Mouse (Mus musculus) myocyte (in vitro differentiated cells): Measurements from ENCODE around the gene Acap3. TPM values are rescaled to one million over a fixed set of nuclear protein-coding genes. Genes with fewer than 3 reads are reported as not detected.

Experiments used
- H3K27me3 ChIP-seq: one replicate; pipeline ENCODE4 v1.6.1; 2011; ENCODE audit not compliant: control insufficient read depth, insufficient read depth, insufficient read length
- H3K36me3 ChIP-seq: one replicate; pipeline ENCODE4 v1.6.1; 2011; ENCODE audit not compliant: control insufficient read depth, insufficient read depth
- H3K4me2 ChIP-seq: one replicate; pipeline ENCODE4 v1.6.1; 2011; ENCODE audit warnings: low read depth, control low read depth
- H3K4me3 ChIP-seq: one replicate; pipeline ENCODE4 v1.5.1; 2011; ENCODE audit warnings: mild to moderate bottlenecking, control low read depth, moderate library complexity
- H3K79me2 ChIP-seq: one replicate; pipeline ENCODE4 v1.6.1; 2011; ENCODE audit not compliant: control insufficient read depth, insufficient read depth
- H3ac ChIP-seq: one replicate; pipeline ENCODE4 v1.6.1; 2011; ENCODE audit not compliant: control insufficient read depth, insufficient read length
- CEBPB ChIP-seq: IDR thresholded peaks from 2 replicates; pipeline ENCODE4 v1.6.1; 2011; ENCODE audit warnings: mild to moderate bottlenecking, moderate library complexity; ENCODE audit not compliant: poor library complexity, insufficient read depth, severe bottlenecking
- E2F4 ChIP-seq: IDR thresholded peaks from one replicate; pipeline ENCODE4 v1.6.1; 2011; ENCODE audit warnings: mild to moderate bottlenecking, control low read depth, moderate library complexity; ENCODE audit not compliant: insufficient read depth
- MAX ChIP-seq: IDR thresholded peaks from one replicate; pipeline ENCODE4 v1.6.1; 2011; ENCODE audit warnings: low read depth, mild to moderate bottlenecking, control low read depth
- MYOD1 ChIP-seq, 3 experiments: IDR thresholded peaks; one replicate each; pipeline ENCODE4 v1.6.1; 2011; ENCODE audit warnings: control low read depth in 2 of 3, low read depth in 2 of 3, mild to moderate bottlenecking in 2 of 3, moderate library complexity in 1 of 3; ENCODE audit not compliant: insufficient read length in 2 of 3, control insufficient read depth in 1 of 3
- MYOG ChIP-seq, 3 experiments: IDR thresholded peaks; one replicate each; pipeline ENCODE4 v1.6.1; 2011; ENCODE audit warnings: control low read depth in 2 of 3, low read depth in 2 of 3, mild to moderate bottlenecking in 2 of 3; ENCODE audit not compliant: insufficient read length in 2 of 3, control insufficient read depth in 1 of 3, insufficient read depth in 1 of 3
- POLR2A ChIP-seq: IDR thresholded peaks from one replicate; pipeline ENCODE4 v1.6.1; 2011; ENCODE audit warnings: low read depth, mild to moderate bottlenecking, control low read depth, moderate library complexity; ENCODE audit not compliant: insufficient read length
- POLR2AphosphoS2 ChIP-seq: IDR thresholded peaks from one replicate; pipeline ENCODE4 v1.6.1; 2011; ENCODE audit warnings: low read depth, control low read depth; ENCODE audit not compliant: insufficient read length
- REST ChIP-seq: IDR thresholded peaks from one replicate; pipeline ENCODE4 v1.6.1; 2011; ENCODE audit warnings: mild to moderate bottlenecking, control low read depth, moderate library complexity; ENCODE audit not compliant: insufficient read depth, insufficient read length
- SRF ChIP-seq: IDR thresholded peaks from one replicate; pipeline ENCODE4 v1.6.1; 2011; ENCODE audit warnings: low read depth; ENCODE audit not compliant: control insufficient read depth, insufficient read length
- TCF12 ChIP-seq: IDR thresholded peaks from one replicate; pipeline ENCODE4 v1.6.1; 2011; ENCODE audit warnings: mild to moderate bottlenecking, control low read depth; ENCODE audit not compliant: poor library complexity, insufficient read depth, severe bottlenecking
- TCF3 ChIP-seq: IDR thresholded peaks from one replicate; pipeline ENCODE4 v1.6.1; 2011; ENCODE audit warnings: low read depth, control low read depth; ENCODE audit not compliant: insufficient read length
- USF1 ChIP-seq: IDR thresholded peaks from one replicate; pipeline ENCODE4 v1.6.1; 2011; ENCODE audit warnings: low read depth, mild to moderate bottlenecking, control low read depth, moderate library complexity
- polyA plus RNA-seq: library from polyadenylated mRNA; unstranded; fragments of >200 nt; fragmentation: generic; extraction: Trizol; gene quantifications from one replicate; pipeline ENCODE4 v1.2.1, GENCODE M21; 2012; ENCODE audit warnings: missing spikeins

The Acap3 gene
- polyA plus RNA-seq, 1 experiment, result 22.3 TPM

GRCm38 (mm10) chr4:155894311-155894881 lies 2.8 kb downstream of the Acap3 start:
- H3ac ChIP-seq, result no peak overlapping the region
- peak overlapping the region; percentile 83 for H3K4me2 ChIP-seq
- H3K27me3 ChIP-seq, result no peaks in the 10 kb centered on the region
- TF ChIP-seq MYOG (IDR thresholded peaks at IDR 0.05; ENCODE audit: control insufficient read depth in 1 of 3, insufficient read depth in 1 of 3, insufficient read length in 2 of 3, low read depth in 2 of 3) (peak; percentile 69 to 83 (median 75)), USF1 (no peak), REST (no peak), POLR2AphosphoS2 (no peak), POLR2A (no peak), CEBPB (no peak), E2F4 (no peak), TCF3 (no peak), MYOD1 (IDR thresholded peaks at IDR 0.05; ENCODE audit: control insufficient read depth in 1 of 3, insufficient read length in 2 of 3, low read depth in 2 of 3) (peak; percentile 71 to 86 (median 85)), SRF (no peak), MAX (no peak)
- peak overlapping the region; percentile 78 for H3K4me3 ChIP-seq
- peaks cover 35% of the 10 kb centered on the region for H3K79me2 ChIP-seq
- no peaks in the 10 kb centered on the region for H3K36me3 ChIP-seq

- Histone ChIP-seq H3ac (no peak overlapping the region), H3K79me2 (peaks cover 35% of the 10 kb centered on the region), H3K36me3 (no peaks in the 10 kb centered on the region), H3K4me2 (peak overlapping the region; percentile 83), H3K27me3 (no peaks in the 10 kb centered on the region), H3K4me3 (peak overlapping the region; percentile 78)
- TF ChIP-seq SRF (no peak), POLR2AphosphoS2 (no peak), TCF12 (no peak), E2F4 (no peak), MYOG (IDR thresholded peaks at IDR 0.05; ENCODE audit: control insufficient read depth in 1 of 3, insufficient read depth in 1 of 3, insufficient read length in 2 of 3, low read depth in 2 of 3) (no peak), MYOD1 (IDR thresholded peaks at IDR 0.05; ENCODE audit: control insufficient read depth in 1 of 3, insufficient read length in 2 of 3, low read depth in 2 of 3) (no peak), USF1 (peak; percentile 88)
These were observed 3.6 kb downstream of the Acap3 start for GRCm38 (mm10) chr4:155895216-155895615.

- H3K79me2 ChIP-seq, result peaks cover 35% of the 10 kb centered on the region
- no peak overlapping the region for H3ac ChIP-seq
- peak overlapping the region; percentile 78 for H3K4me3 ChIP-seq
- no peak for TF ChIP-seq MAX
- no peak for TF ChIP-seq MYOD1 (IDR thresholded peaks at IDR 0.05; ENCODE audit: control insufficient read depth in 1 of 3, insufficient read length in 2 of 3, low read depth in 2 of 3)
- no peak for TF ChIP-seq USF1
- TF ChIP-seq CEBPB, result no peak
- no peak for TF ChIP-seq REST
- TF ChIP-seq TCF12, result no peak
- no peak for TF ChIP-seq TCF3
- TF ChIP-seq MYOG (IDR thresholded peaks at IDR 0.05; ENCODE audit: control insufficient read depth in 1 of 3, insufficient read depth in 1 of 3, insufficient read length in 2 of 3, low read depth in 2 of 3), result no peak
- no peak for TF ChIP-seq POLR2AphosphoS2
- TF ChIP-seq POLR2A, result no peak
- TF ChIP-seq SRF, result no peak
- no peak for TF ChIP-seq E2F4
- no peaks in the 10 kb centered on the region for H3K27me3 ChIP-seq
- H3K36me3 ChIP-seq, result no peaks in the 10 kb centered on the region
- peak overlapping the region; percentile 83 for H3K4me2 ChIP-seq
These were observed 4.2 kb downstream of the Acap3 start for GRCm38 (mm10) chr4:155895826-155896225.

GRCm38 (mm10) chr4:155896461-155896860 lies 4.8 kb downstream of the Acap3 start:
- no peak overlapping the region for H3K4me2 ChIP-seq
- H3K79me2 ChIP-seq, result peaks cover 35% of the 10 kb centered on the region
- no peak overlapping the region for H3ac ChIP-seq
- no peak for TF ChIP-seq USF1
- no peak for TF ChIP-seq SRF
- TF ChIP-seq MYOG (IDR thresholded peaks at IDR 0.05; ENCODE audit: control insufficient read depth in 1 of 3, insufficient read depth in 1 of 3, insufficient read length in 2 of 3, low read depth in 2 of 3), result no peak
- TF ChIP-seq CEBPB, result no peak
- no peak for TF ChIP-seq E2F4
- TF ChIP-seq POLR2A, result no peak
- no peak for TF ChIP-seq TCF3
- no peak for TF ChIP-seq REST
- no peak for TF ChIP-seq TCF12
- no peak overlapping the region for H3K4me3 ChIP-seq
- no peaks in the 10 kb centered on the region for H3K36me3 ChIP-seq
- no peaks in the 10 kb centered on the region for H3K27me3 ChIP-seq

GRCm38 (mm10) chr4:155898318-155898717 lies 6.7 kb downstream of the Acap3 start:
- peaks cover 26% of the 10 kb centered on the region for H3K79me2 ChIP-seq
- no peaks in the 10 kb centered on the region for H3K27me3 ChIP-seq
- H3K36me3 ChIP-seq, result no peaks in the 10 kb centered on the region
- H3K4me3 ChIP-seq, result no peak overlapping the region
- H3K4me2 ChIP-seq, result no peak overlapping the region
- TF ChIP-seq MAX, result no peak
- TF ChIP-seq MYOG (IDR thresholded peaks at IDR 0.05; ENCODE audit: control insufficient read depth in 1 of 3, insufficient read depth in 1 of 3, insufficient read length in 2 of 3, low read depth in 2 of 3), result no peak
- no peak for TF ChIP-seq USF1
- no peak for TF ChIP-seq CEBPB
- no peak overlapping the region for H3ac ChIP-seq
